Mouse (Mus musculus): ENCODE data around the gene Eif4e. TPM values are rescaled to one million over a fixed set of nuclear protein-coding genes. Genes with fewer than 3 reads are reported as not detected.
A peak's percentile ranks its signal among the peaks of the same experiment; 100 is the strongest.

Eif4e gene
- polyA plus RNA-seq, 2 experiments, result 205 to 327 TPM

- DNase-seq (ENCODE audit: low spot score), result no peak
- ATAC-seq (ENCODE audit: low FRiP score, low read depth), result no peak
- no peak overlapping the region for H3K4me3 ChIP-seq (replicated peaks; ENCODE audit: low read length)
- no peak overlapping the region for H3K4me2 ChIP-seq (replicated peaks; ENCODE audit: low read depth, low read length, severe bottlenecking)
- no peaks in the 10 kb centered on the region for H3K27me3 ChIP-seq (ENCODE audit: control insufficient read depth, insufficient read depth, low read length)
- no peaks in the 10 kb centered on the region for H3K36me3 ChIP-seq (ENCODE audit: control insufficient read depth, insufficient read depth, low read length)
- no peak overlapping the region for H3K27ac ChIP-seq (replicated peaks; ENCODE audit: low read depth, low read length)
- no peaks in the 10 kb centered on the region for H3K9me3 ChIP-seq (ENCODE audit: control insufficient read depth, low read length)
- no peaks in the 10 kb centered on the region for H3K4me1 ChIP-seq (ENCODE audit: control insufficient read depth, insufficient read depth, low read length)
- H3K9ac ChIP-seq (ENCODE audit: low read depth, low read length, severe bottlenecking), result no peak overlapping the region
- no peak for TF ChIP-seq POLR2A (IDR thresholded peaks at IDR 0.05; ENCODE audit: borderline replicate concordance, extremely low read depth, insufficient read depth, insufficient read length)
- 78% methylated on average over 6 of the region's 6 CpGs for WGBS
Measured at GRCm38 (mm10) chr3:138519218-138519617, 6.8 kb upstream of the Eif4e start.

- 89% methylated on average over 4 of the region's 4 CpGs for WGBS
- DNase-seq (ENCODE audit: low spot score) (no peak), ATAC-seq (ENCODE audit: low FRiP score, low read depth) (no peak)
- Histone ChIP-seq H3K4me3 (replicated peaks; ENCODE audit: low read length) (no peak overlapping the region), H3K27me3 (ENCODE audit: control insufficient read depth, insufficient read depth, low read length) (no peaks in the 10 kb centered on the region), H3K4me1 (ENCODE audit: control insufficient read depth, insufficient read depth, low read length) (peaks cover 11% of the 10 kb centered on the region), H3K9ac (ENCODE audit: low read depth, low read length, severe bottlenecking) (no peak overlapping the region), H3K4me2 (replicated peaks; ENCODE audit: low read depth, low read length, severe bottlenecking) (no peak overlapping the region), H3K36me3 (ENCODE audit: control insufficient read depth, insufficient read depth, low read length) (no peaks in the 10 kb centered on the region), H3K27ac (replicated peaks; ENCODE audit: low read depth, low read length) (no peak overlapping the region), H3K9me3 (ENCODE audit: control insufficient read depth, low read length) (no peaks in the 10 kb centered on the region)
- TF ChIP-seq POLR2A (IDR thresholded peaks at IDR 0.05; ENCODE audit: borderline replicate concordance, extremely low read depth, insufficient read depth, insufficient read length), result no peak
Measured at GRCm38 (mm10) chr3:138523956-138524355, 2.0 kb upstream of the Eif4e start.

GRCm38 (mm10) chr3:138525494-138525893 lies 485 bp upstream of the Eif4e start:
- Histone ChIP-seq H3K4me1 (ENCODE audit: control insufficient read depth, insufficient read depth, low read length) (peaks cover 21% of the 10 kb centered on the region), H3K27me3 (ENCODE audit: control insufficient read depth, insufficient read depth, low read length) (no peaks in the 10 kb centered on the region), H3K4me3 (replicated peaks; ENCODE audit: low read length) (no peak overlapping the region), H3K4me2 (replicated peaks; ENCODE audit: low read depth, low read length, severe bottlenecking) (peak overlapping the region; percentile 92), H3K9me3 (ENCODE audit: control insufficient read depth, low read length) (no peaks in the 10 kb centered on the region), H3K9ac (ENCODE audit: low read depth, low read length, severe bottlenecking) (no peak overlapping the region), H3K36me3 (ENCODE audit: control insufficient read depth, insufficient read depth, low read length) (no peaks in the 10 kb centered on the region), H3K27ac (replicated peaks; ENCODE audit: low read depth, low read length) (no peak overlapping the region)
- 51% methylated on average over 8 of the region's 8 CpGs for WGBS
- no peak for ATAC-seq (ENCODE audit: low FRiP score, low read depth)
- no peak for DNase-seq (ENCODE audit: low spot score)
- no peak for TF ChIP-seq POLR2A (IDR thresholded peaks at IDR 0.05; ENCODE audit: borderline replicate concordance, extremely low read depth, insufficient read depth, insufficient read length)

- WGBS, result 1% methylated on average over 50 of the region's 85 CpGs
- H3K9me3 ChIP-seq (ENCODE audit: control insufficient read depth, low read length), result no peaks in the 10 kb centered on the region
Measured at GRCm38 (mm10) chr3:138526916-138527666, 1.1 kb downstream of the Eif4e start.

GRCm38 (mm10) chr3:138527667-138528231 lies 1.8 kb downstream of the Eif4e start:
- Histone ChIP-seq H3K9ac (ENCODE audit: low read depth, low read length, severe bottlenecking) (peak overlapping the region; percentile 96), H3K4me2 (replicated peaks; ENCODE audit: low read depth, low read length, severe bottlenecking) (peak overlapping the region; percentile 69), H3K4me3 (replicated peaks; ENCODE audit: low read length) (peak overlapping the region; percentile 96), H3K4me1 (ENCODE audit: control insufficient read depth, insufficient read depth, low read length) (peaks cover 30% of the 10 kb centered on the region), H3K36me3 (ENCODE audit: control insufficient read depth, insufficient read depth, low read length) (no peaks in the 10 kb centered on the region), H3K27me3 (ENCODE audit: control insufficient read depth, insufficient read depth, low read length) (no peaks in the 10 kb centered on the region), H3K9me3 (ENCODE audit: control insufficient read depth, low read length) (no peaks in the 10 kb centered on the region), H3K27ac (replicated peaks; ENCODE audit: low read depth, low read length) (peak overlapping the region; percentile 92)
- WGBS, result 0% methylated on average over 26 of the region's 64 CpGs
- peak; percentile 68 for DNase-seq (ENCODE audit: low spot score)
- no peak for TF ChIP-seq POLR2A (IDR thresholded peaks at IDR 0.05; ENCODE audit: borderline replicate concordance, extremely low read depth, insufficient read depth, insufficient read length)
- ATAC-seq (ENCODE audit: low FRiP score, low read depth), result peak; percentile 45

More at GRCm38 (mm10) chr3:138526916-138527666, 1.1 kb downstream of the Eif4e start:
- ATAC-seq (ENCODE audit: low FRiP score, low read depth) (peak; percentile 96), DNase-seq (ENCODE audit: low spot score) (peak; percentile 98)
- H3K27ac ChIP-seq (replicated peaks; ENCODE audit: low read depth, low read length), result peak overlapping the region; percentile 93
- peak overlapping the region; percentile 96 for H3K4me3 ChIP-seq (replicated peaks; ENCODE audit: low read length)
- H3K27me3 ChIP-seq (ENCODE audit: control insufficient read depth, insufficient read depth, low read length), result no peaks in the 10 kb centered on the region
- peak overlapping the region; percentile 96 for H3K9ac ChIP-seq (ENCODE audit: low read depth, low read length, severe bottlenecking)
- peak; percentile 94; the same call in 1 of the 2 replicates for TF ChIP-seq POLR2A (IDR thresholded peaks at IDR 0.05; ENCODE audit: borderline replicate concordance, extremely low read depth, insufficient read depth, insufficient read length)
- peaks cover 25% of the 10 kb centered on the region for H3K4me1 ChIP-seq (ENCODE audit: control insufficient read depth, insufficient read depth, low read length)
- no peaks in the 10 kb centered on the region for H3K36me3 ChIP-seq (ENCODE audit: control insufficient read depth, insufficient read depth, low read length)
- H3K4me2 ChIP-seq (replicated peaks; ENCODE audit: low read depth, low read length, severe bottlenecking), result peak overlapping the region; percentile 92
